9 mouse cellular contexts compared by ENCODE assay signal in the genomic region with DNA sequence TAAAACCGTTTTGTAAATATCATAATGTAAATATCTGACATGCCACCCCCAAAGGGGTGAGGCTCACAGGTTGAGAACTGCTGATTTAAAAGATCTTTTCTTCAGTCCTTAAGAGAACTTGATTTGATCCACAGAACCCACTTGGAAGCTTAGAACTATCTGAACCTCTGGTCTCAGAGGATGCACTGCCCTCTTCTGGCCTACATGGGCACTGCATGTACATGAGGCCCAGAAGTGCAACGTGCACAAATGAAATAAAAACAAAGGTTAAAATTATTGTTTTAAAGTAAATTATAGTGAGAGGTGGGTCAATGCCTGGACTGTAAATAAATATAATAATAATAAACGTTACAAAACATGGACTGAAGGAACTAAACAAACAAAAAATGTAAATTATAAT.
DNase-seq lines count a peak whose midpoint lies in the region; ATAC-seq lines count a peak whose summit lies in the region.
"Had no signal": no experiment of that assay in that cellular context is flagged by ENCODE, and none has a peak within 500 bp of the region (broad histone marks: within the 10 kb centered on the region; RNA-seq: fewer than 3 reads in every experiment).

No protein-coding gene starts in this region.

- H3K27ac ChIP-seq in neural tube, embryonic 11.5 days (ENCODE audit: low read depth, low read length): no peak overlapping the region
- H3K27ac ChIP-seq: liver, embryonic 15.5 days had no signal

- ATAC-seq in neural tube, embryonic 11.5 days (ENCODE audit: insufficient read depth, low FRiP score, low TSS enrichment): no peak

- H3K4me2 ChIP-seq in neural tube, embryonic 11.5 days (ENCODE audit: low read depth): no peak overlapping the region
- H3K4me2 ChIP-seq: liver, embryonic 15.5 days had no signal

- no peaks in the 10 kb centered on the region for H3K9me3 ChIP-seq in neural tube, embryonic 11.5 days (ENCODE audit: control insufficient read depth, low read length)
- H3K9me3 ChIP-seq: liver, embryonic 15.5 days had no signal

- intact Hi-C loops in heart, postnatal 10 days (cut with DNase I): loop anchor here (10.0 kb wide), 1 partner anchor 480 kb away; no protein-coding TSS in a partner anchor

- no peak overlapping the region for H3K9ac ChIP-seq in neural tube, embryonic 11.5 days (ENCODE audit: low read length)
- H3K9ac ChIP-seq: liver, embryonic 15.5 days had no signal

- no peaks in the 10 kb centered on the region for H3K27me3 ChIP-seq in neural tube, embryonic 11.5 days (ENCODE audit: control insufficient read depth, insufficient read depth, low read length)
- H3K27me3 ChIP-seq: liver, embryonic 15.5 days had no signal

- H3K4me3 ChIP-seq in neural tube, embryonic 11.5 days (ENCODE audit: low read depth, low read length): no peak overlapping the region
- H3K4me3 ChIP-seq: liver, embryonic 15.5 days had no signal

- DNase-seq in heart, postnatal 10 days: peak; percentile 11 to 35
- DNase-seq in heart, adult 9 months (ENCODE audit: low spot score in 2 of 2): no peak
- peak; percentile 39 for DNase-seq in A20 (ENCODE audit: low read depth, low spot score)
- DNase-seq in adrenal gland, adult 2 months: peak; percentile 4
- DNase-seq in embryo, embryonic 9.5 days (ENCODE audit: extremely low spot score): peak; percentile 25
- peak; percentile 30 for DNase-seq in neural tube, embryonic 11.5 days (ENCODE audit: low spot score)
- no peak for DNase-seq in thymus, postnatal 25 days
- no peak for DNase-seq in frontal cortex, postnatal 14 days (ENCODE audit: low spot score in 2 of 2)

- H3K4me1 ChIP-seq in neural tube, embryonic 11.5 days (ENCODE audit: control insufficient read depth, insufficient read depth, low read length): no peaks in the 10 kb centered on the region
- H3K4me1 ChIP-seq: liver, embryonic 15.5 days had no signal

- WGBS in neural tube, embryonic 11.5 days: 51% methylated on average over 3 of the region's 3 CpGs

- H3K36me3 ChIP-seq in neural tube, embryonic 11.5 days (ENCODE audit: control insufficient read depth, insufficient read depth, low read length): no peaks in the 10 kb centered on the region
- H3K36me3 ChIP-seq: liver, embryonic 15.5 days had no signal

Comparison
In these comparisons a context has a peak if more than half of its experiments do, and no peak if none do; other contexts are left out.
1. DNase-seq: peak in heart, postnatal 10 days (2 of 2), A20 (single experiment), adrenal gland, adult 2 months (single experiment), embryo, embryonic 9.5 days (single experiment) and neural tube, embryonic 11.5 days (single experiment); none in heart, adult 9 months (0 of 2), thymus, postnatal 25 days (single experiment) and frontal cortex, postnatal 14 days (0 of 2).